Mouse (Mus musculus): ENCODE results near the gene Otop2.

DNA sequence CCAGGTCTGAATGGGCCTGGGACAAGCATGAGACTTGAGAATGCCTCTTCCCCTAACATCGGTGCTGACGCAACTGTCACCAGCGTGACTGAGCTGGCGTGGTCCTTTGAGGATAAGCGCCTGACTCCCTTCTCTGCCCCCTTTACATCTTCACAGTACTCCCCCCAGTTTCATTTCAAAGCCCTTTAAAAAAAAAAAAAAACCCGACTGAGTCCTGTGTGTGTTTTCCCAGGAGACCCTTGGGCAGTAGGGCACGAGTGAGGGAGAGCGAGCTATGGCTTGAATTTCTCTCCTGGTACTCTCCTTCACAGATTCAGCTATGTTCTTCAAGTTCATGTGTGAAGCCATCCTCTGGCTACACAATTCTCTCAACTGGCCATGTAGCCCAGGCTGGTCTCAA lies 8.8 kb upstream of the Otop2 start:
- TF ChIP-seq POLR2A (IDR thresholded peaks at IDR 0.05; ENCODE audit: borderline replicate concordance, insufficient read depth, low read length) (no peak), CTCF (IDR thresholded peaks at IDR 0.05; ENCODE audit: borderline replicate concordance, insufficient read depth, low read depth, low read length) (no peak)

All from cerebellum, adult 2 months (tissue).